Comparison of ENCODE assay signal across 8 mouse cellular contexts in genomic region chr9:107635279-107636028, GRCm38 (mm10). TPM values are rescaled to one million over a fixed set of nuclear protein-coding genes. Genes with fewer than 3 reads are reported as not detected.
DNase-seq lines count a peak whose midpoint lies in the region; ATAC-seq and TF ChIP-seq lines count a peak whose summit lies in the region.

TSS of gene Gnai2 (minus strand) at chr9:107635367.

- peak within 1 kb of the TSS; percentile 95 for H3K9ac ChIP-seq in heart, embryonic 14.5 days (ENCODE audit: low read length)
- peak within 1 kb of the TSS; percentile 97 for H3K9ac ChIP-seq in liver, embryonic 13.5 days
- H3K9ac ChIP-seq in stomach, postnatal 0 days (ENCODE audit: low read length) = peak within 1 kb of the TSS; percentile 94

- 4% methylated on average over 38 of the region's 38 CpGs for WGBS in heart, embryonic 14.5 days
- WGBS in liver, embryonic 13.5 days (ENCODE audit: insufficient replicate concordance) = under 1% methylated on average over 38 of the region's 38 CpGs
- 3% methylated on average over 34 of the region's 38 CpGs for WGBS in stomach, postnatal 0 days

- peak within 1 kb of the TSS; percentile 81 for H3K4me2 ChIP-seq in heart, embryonic 14.5 days (ENCODE audit: low read length)
- peak within 1 kb of the TSS; percentile 100 for H3K4me2 ChIP-seq in liver, embryonic 13.5 days
- peak within 1 kb of the TSS; percentile 99 for H3K4me2 ChIP-seq in stomach, postnatal 0 days (replicated peaks; ENCODE audit: low read depth)

- peaks cover 21% of the 10 kb centered on the region for H3K36me3 ChIP-seq in heart, embryonic 14.5 days (ENCODE audit: control insufficient read depth, insufficient read depth, low read length)
- H3K36me3 ChIP-seq in liver, embryonic 13.5 days = peaks cover 16% of the 10 kb centered on the region
- no peaks in the 10 kb centered on the region for H3K36me3 ChIP-seq in stomach, postnatal 0 days (ENCODE audit: control insufficient read depth, insufficient read depth, low read length)

- no peak; the same call in 1 of the 2 replicates for TF ChIP-seq CTCF in stomach, postnatal 0 days (IDR thresholded peaks at IDR 0.05; ENCODE audit: low read depth)

- peaks cover 32 to 42% of the 10 kb centered on the region in 2 experiments for H3K4me1 ChIP-seq in heart, embryonic 14.5 days (ENCODE audit: control insufficient read depth in 2 of 2, insufficient read depth in 2 of 2, low read length in 2 of 2)
- H3K4me1 ChIP-seq in liver, embryonic 13.5 days (replicated peaks) = peaks cover 63% of the 10 kb centered on the region
- H3K4me1 ChIP-seq in stomach, postnatal 0 days (replicated peaks; ENCODE audit: control insufficient read depth, insufficient read depth) = peaks cover 10% of the 10 kb centered on the region

- no peaks in the 10 kb centered on the region for H3K27me3 ChIP-seq in heart, embryonic 14.5 days (ENCODE audit: control insufficient read depth, insufficient read depth, low read length)
- H3K27me3 ChIP-seq in liver, embryonic 13.5 days = no peaks in the 10 kb centered on the region
- H3K27me3 ChIP-seq in stomach, postnatal 0 days (ENCODE audit: control insufficient read depth, insufficient read depth, low read length) = no peaks in the 10 kb centered on the region

- peak within 1 kb of the TSS; percentile 78 to 97 for H3K4me3 ChIP-seq in heart, embryonic 14.5 days (ENCODE audit: control insufficient read depth in 1 of 2, insufficient read depth in 1 of 2, low read depth in 1 of 2, low read length in 2 of 2)
- H3K4me3 ChIP-seq in liver, embryonic 13.5 days (replicated peaks) = peak within 1 kb of the TSS; percentile 86
- peak within 1 kb of the TSS; percentile 83 for H3K4me3 ChIP-seq in stomach, postnatal 0 days (ENCODE audit: low read depth, low read length)

- peak within 1 kb of the TSS; percentile 85 to 96 for H3K27ac ChIP-seq in heart, embryonic 14.5 days (replicated peaks in 1 of 2; ENCODE audit: control insufficient read depth in 1 of 2, insufficient read depth in 1 of 2, low read depth in 2 of 2, low read length in 2 of 2)
- peak within 1 kb of the TSS; percentile 94 for H3K27ac ChIP-seq in liver, embryonic 13.5 days
- peak within 1 kb of the TSS; percentile 93 for H3K27ac ChIP-seq in stomach, postnatal 0 days (replicated peaks)

- H3K9me3 ChIP-seq in heart, embryonic 14.5 days (ENCODE audit: control insufficient read depth, low read length) = no peaks in the 10 kb centered on the region
- no peaks in the 10 kb centered on the region for H3K9me3 ChIP-seq in liver, embryonic 13.5 days (replicated peaks)
- H3K9me3 ChIP-seq in stomach, postnatal 0 days (ENCODE audit: control insufficient read depth, low read length) = no peaks in the 10 kb centered on the region

- peak; percentile 95 for ATAC-seq in heart, embryonic 14.5 days (ENCODE audit: insufficient number of reproducible peaks, insufficient read depth, low FRiP score, low read depth)
- peak; percentile 94 for ATAC-seq in liver, embryonic 13.5 days (ENCODE audit: low read depth)
- peak; percentile 96 for ATAC-seq in stomach, postnatal 0 days (ENCODE audit: low FRiP score, low TSS enrichment)

- DNase-seq in CD4-positive, CD25-positive, alpha-beta regulatory T cell, adult 2 months (ENCODE audit: low read depth, low spot score) = peak; percentile 95
- DNase-seq in c-Kit-negative CD71-positive TER-119-positive erythroid progenitor cells, embryonic 14.5 days (ENCODE audit: low read depth, low spot score) = peak; percentile 96
- peak; percentile 95 for DNase-seq in fibroblast of lung, adult 2 months (ENCODE audit: low read depth)
- peak; percentile 98 for DNase-seq in kidney, postnatal 14 days
- DNase-seq in liver, embryonic 13.5 days = peak; percentile 97
- peak; percentile 95 for DNase-seq in neural tube, embryonic 10.5 days (ENCODE audit: extremely low spot score, low spot score)
- DNase-seq in stomach, postnatal 0 days (ENCODE audit: low spot score) = peak; percentile 96

- TF ChIP-seq EP300 in stomach, postnatal 0 days (optimal IDR thresholded peaks at IDR 0.05) = no peak

RNA-seq across cellular contexts. Expression of gene Gnai2, which starts in this region (rescaled TPM):
- polyA plus RNA-seq in heart, embryonic 14.5 days (2014; fragmentation: Nextera tagmentation; extraction: Ambion mirVana) = 379 and 410 TPM in 2 replicates
- polyA plus RNA-seq in liver, embryonic 13.5 days (2015; fragmentation: Nextera tagmentation; extraction: Ambion mirVana) = 144 and 163 TPM in 2 replicates
- 189 and 195 TPM in 2 replicates for polyA plus RNA-seq in stomach, postnatal 0 days (2015; fragmentation: Nextera tagmentation; extraction: Ambion mirVana)

Comparison
In these comparisons a context has a peak if more than half of its experiments do, and no peak if none do; other contexts are left out.
1. Peak in every context shown above with its lines: DNase-seq, ATAC-seq, H3K4me3 ChIP-seq and H3K27ac ChIP-seq.